Mouse (Mus musculus): ENCODE data around the gene Eif4e2.

GRCm38 (mm10) chr1:87186261-87187036 lies 27.3 kb upstream of the Eif4e2 start:
- TF ChIP-seq CTCF (conservative IDR thresholded peaks at IDR 0.05; ENCODE audit: low read length) (no peak), NANOG (IDR thresholded peaks at IDR 0.05; ENCODE audit: borderline replicate concordance, low read length) (no peak), POU5F1 (IDR thresholded peaks at IDR 0.05; ENCODE audit: borderline replicate concordance, low read length) (no peak)
